ENCODE assay signal across 8 mouse cellular contexts in the genomic region with DNA sequence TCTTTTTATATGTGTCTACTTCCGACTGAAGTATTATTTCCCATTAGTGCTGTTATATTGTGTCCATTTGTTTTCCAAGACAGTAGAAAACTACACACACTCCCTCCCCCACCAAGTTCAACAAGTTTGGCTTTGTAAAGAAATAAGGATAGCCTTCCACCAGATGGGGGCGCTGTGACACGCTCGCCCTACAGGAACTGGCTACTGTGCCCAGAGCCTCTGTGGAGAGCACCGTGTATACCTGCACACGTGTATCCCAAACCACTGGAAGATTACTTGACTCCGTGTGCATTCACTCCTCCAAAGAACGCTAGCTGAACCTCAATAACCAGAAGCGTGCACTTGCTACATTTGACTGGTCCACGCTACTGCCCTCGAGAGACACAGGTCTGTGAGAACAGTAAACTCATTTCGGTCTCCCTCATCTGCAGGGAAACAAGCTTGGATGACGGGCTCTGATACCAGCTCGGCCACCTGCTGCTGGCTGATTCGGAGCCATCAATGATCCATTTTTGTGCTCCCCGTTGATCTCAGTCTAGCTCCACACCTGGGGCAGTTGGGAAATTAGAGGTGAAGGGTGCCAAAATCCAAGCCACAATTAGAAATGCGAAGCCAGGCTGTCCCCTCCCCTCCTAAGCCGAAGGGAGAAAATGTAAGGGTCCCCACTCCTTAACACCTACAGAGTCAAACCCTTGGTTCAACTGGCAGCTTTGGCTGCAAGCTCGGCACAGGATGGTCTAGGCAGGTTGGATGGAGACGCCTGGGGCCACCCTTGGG. TPM values are rescaled to one million over a fixed set of nuclear protein-coding genes. Genes with fewer than 3 reads are reported as not detected.
A peak's percentile ranks its signal among the peaks of the same experiment; 100 is the strongest.
DNase-seq lines count a peak whose midpoint lies in the region; ATAC-seq and TF ChIP-seq lines count a peak whose summit lies in the region.

A gene (plus strand): TSS at position 224 of the 777 bp plus-strand sequence.

- no peaks in the 10 kb centered on the region for H3K36me3 ChIP-seq in forebrain, postnatal 0 days (ENCODE audit: insufficient read depth)
- no peaks in the 10 kb centered on the region for H3K36me3 ChIP-seq in hindbrain, embryonic 12.5 days
- no peaks in the 10 kb centered on the region for H3K36me3 ChIP-seq in limb, embryonic 13.5 days
- H3K36me3 ChIP-seq in midbrain, embryonic 14.5 days (ENCODE audit: control insufficient read depth, insufficient read depth, low read length): no peaks in the 10 kb centered on the region
- H3K36me3 ChIP-seq in stomach, embryonic 14.5 days (ENCODE audit: control insufficient read depth, insufficient read depth, low read length): no peaks in the 10 kb centered on the region

- 3% methylated on average over 20 of the region's 20 CpGs for WGBS in forebrain, postnatal 0 days
- 2% methylated on average over 20 of the region's 20 CpGs for WGBS in hindbrain, embryonic 12.5 days
- under 1% methylated on average over 20 of the region's 20 CpGs for WGBS in limb, embryonic 13.5 days
- WGBS in midbrain, embryonic 14.5 days: 2% methylated on average over 20 of the region's 20 CpGs
- WGBS in stomach, embryonic 14.5 days: 2% methylated on average over 20 of the region's 20 CpGs

- no peaks in the 10 kb centered on the region for H3K4me1 ChIP-seq in forebrain, postnatal 0 days (ENCODE audit: insufficient read depth)
- H3K4me1 ChIP-seq in hindbrain, embryonic 12.5 days: peaks cover 10% of the 10 kb centered on the region
- peaks cover 18% of the 10 kb centered on the region; the same call in 1 of the 2 replicates for H3K4me1 ChIP-seq in limb, embryonic 13.5 days
- no peaks in the 10 kb centered on the region; the same call in none of the 2 replicates for H3K4me1 ChIP-seq in midbrain, embryonic 14.5 days (ENCODE audit: control insufficient read depth, insufficient read depth, low read length)
- 0 out of 2 replicates have a peak, but pooled peaks cover 4% of the 10 kb centered on the region for H3K4me1 ChIP-seq in stomach, embryonic 14.5 days (ENCODE audit: control insufficient read depth, insufficient read depth, low read length)

- peak within 1 kb of the TSS; percentile 41 for H3K4me2 ChIP-seq in forebrain, postnatal 0 days (ENCODE audit: low read depth)
- peak within 1 kb of the TSS; percentile 54 for H3K4me2 ChIP-seq in hindbrain, embryonic 12.5 days (replicated peaks)
- peak within 1 kb of the TSS; percentile 71 for H3K4me2 ChIP-seq in limb, embryonic 13.5 days (replicated peaks)
- H3K4me2 ChIP-seq in midbrain, embryonic 14.5 days (ENCODE audit: low read length): peak within 1 kb of the TSS; percentile 41
- peak within 1 kb of the TSS; percentile 57 for H3K4me2 ChIP-seq in stomach, embryonic 14.5 days (replicated peaks; ENCODE audit: low read depth, low read length)

- peak; percentile 29; the same call in 1 of the 2 replicates for ATAC-seq in forebrain, postnatal 0 days
- no peak for ATAC-seq in hindbrain, embryonic 12.5 days (ENCODE audit: low FRiP score)
- ATAC-seq in limb, embryonic 13.5 days (ENCODE audit: low FRiP score, low read depth): no peak
- ATAC-seq in midbrain, embryonic 14.5 days (ENCODE audit: low FRiP score, low TSS enrichment): no peak
- ATAC-seq in stomach, embryonic 14.5 days (ENCODE audit: insufficient number of reproducible peaks, insufficient read depth, low FRiP score, low read depth): 0 out of 2 replicates have a peak, but pooled peaks have one; percentile 54

- H3K4me3 ChIP-seq in forebrain, postnatal 0 days (ENCODE audit: low read depth, low read length): peak within 1 kb of the TSS; percentile 24
- H3K4me3 ChIP-seq in hindbrain, embryonic 12.5 days: peak within 1 kb of the TSS; percentile 33
- peak within 1 kb of the TSS; percentile 50 for H3K4me3 ChIP-seq in limb, embryonic 13.5 days
- peak within 1 kb of the TSS; percentile 20 for H3K4me3 ChIP-seq in midbrain, embryonic 14.5 days (replicated peaks; ENCODE audit: low read depth, low read length)
- peak within 1 kb of the TSS; percentile 35 for H3K4me3 ChIP-seq in stomach, embryonic 14.5 days (ENCODE audit: low read depth, low read length)

- peak within 1 kb of the TSS; percentile 28; the same call in 1 of the 2 replicates for H3K9ac ChIP-seq in forebrain, postnatal 0 days
- peak within 1 kb of the TSS; percentile 41 for H3K9ac ChIP-seq in hindbrain, embryonic 12.5 days
- peak within 1 kb of the TSS; percentile 66 for H3K9ac ChIP-seq in limb, embryonic 13.5 days
- no peak within 1 kb of the TSS for H3K9ac ChIP-seq in midbrain, embryonic 14.5 days (replicated peaks; ENCODE audit: low read length)
- peak within 1 kb of the TSS; percentile 30; the same call in 1 of the 2 replicates for H3K9ac ChIP-seq in stomach, embryonic 14.5 days (replicated peaks; ENCODE audit: low read depth, low read length)

- no peak within 1 kb of the TSS for H3K27ac ChIP-seq in forebrain, postnatal 0 days (ENCODE audit: low read depth, low read length)
- H3K27ac ChIP-seq in hindbrain, embryonic 12.5 days: no peak within 1 kb of the TSS
- H3K27ac ChIP-seq in limb, embryonic 13.5 days: peak within 1 kb of the TSS; percentile 44; the same call in 1 of the 2 replicates
- no peak within 1 kb of the TSS for H3K27ac ChIP-seq in midbrain, embryonic 14.5 days (replicated peaks; ENCODE audit: low read depth, low read length)
- H3K27ac ChIP-seq in stomach, embryonic 14.5 days (ENCODE audit: low read length): peak within 1 kb of the TSS; percentile 39

- H3K9me3 ChIP-seq in forebrain, postnatal 0 days (ENCODE audit: low read length): no peaks in the 10 kb centered on the region
- no peaks in the 10 kb centered on the region for H3K9me3 ChIP-seq in hindbrain, embryonic 12.5 days (replicated peaks)
- no peaks in the 10 kb centered on the region for H3K9me3 ChIP-seq in limb, embryonic 13.5 days
- H3K9me3 ChIP-seq in midbrain, embryonic 14.5 days (ENCODE audit: control insufficient read depth, low read length): no peaks in the 10 kb centered on the region
- no peaks in the 10 kb centered on the region for H3K9me3 ChIP-seq in stomach, embryonic 14.5 days (ENCODE audit: control insufficient read depth, low read depth, low read length)

- peak; percentile 70 for TF ChIP-seq CTCF in forebrain, postnatal 0 days (IDR thresholded peaks at IDR 0.05; ENCODE audit: low read depth)

- peak; percentile 77 for DNase-seq in layer of hippocampus, postnatal 10 days (ENCODE audit: low spot score in 2 of 2)
- DNase-seq in layer of hippocampus, adult 9-10 months (ENCODE audit: low spot score): no peak
- DNase-seq in cerebellum, adult 8-10 months: peak; percentile 49
- peak; percentile 71 for DNase-seq in forebrain, postnatal 0 days
- peak; percentile 70 for DNase-seq in midbrain, embryonic 14.5 days

- no peaks in the 10 kb centered on the region for H3K27me3 ChIP-seq in forebrain, postnatal 0 days (ENCODE audit: insufficient read depth, low read length)
- H3K27me3 ChIP-seq in hindbrain, embryonic 12.5 days: peaks cover 20% of the 10 kb centered on the region; the same call in 1 of the 2 replicates
- H3K27me3 ChIP-seq in limb, embryonic 13.5 days: peaks cover 41% of the 10 kb centered on the region
- H3K27me3 ChIP-seq in midbrain, embryonic 14.5 days (ENCODE audit: control insufficient read depth, insufficient read depth, low read length): no peaks in the 10 kb centered on the region
- H3K27me3 ChIP-seq in stomach, embryonic 14.5 days (ENCODE audit: control insufficient read depth, insufficient read depth, low read length): 0 out of 2 replicates have a peak, but pooled peaks cover 7% of the 10 kb centered on the region

RNA-seq across cellular contexts. Expression of the gene that starts here (rescaled TPM):
- total RNA-seq in layer of hippocampus, postnatal 10 days (2021): 1 to 10 TPM; 6.9 to 7.0 TPM
- 4.0 and 5.3 TPM in 2 replicates for total RNA-seq in forebrain, postnatal 0 days (2014; rRNA removed)
- 3.1 and 3.6 TPM in 2 replicates for polyA plus RNA-seq in forebrain, postnatal 0 days (2015; fragmentation: Nextera tagmentation; extraction: Ambion mirVana)
- 8.4 and 8.6 TPM in 2 replicates for polyA plus RNA-seq in hindbrain, embryonic 12.5 days (2016; fragmentation: Nextera tagmentation; extraction: Ambion mirVana)
- 13.5 and 14.1 TPM in 2 replicates for polyA plus RNA-seq in limb, embryonic 13.5 days (2015; fragmentation: Nextera tagmentation; extraction: Ambion mirVana)
- 0.92 and 5.0 TPM in 2 replicates for polyA plus RNA-seq in midbrain, embryonic 14.5 days (2014; fragmentation: Nextera tagmentation; extraction: Ambion mirVana)
- polyA plus RNA-seq in stomach, embryonic 14.5 days (2014; fragmentation: Nextera tagmentation; extraction: Ambion mirVana): 17.4 and 18.4 TPM in 2 replicates

Comparison
In these comparisons a context has a peak if more than half of its experiments do, and no peak if none do; other contexts are left out.
1. ATAC-seq: peak in forebrain, postnatal 0 days (single experiment) and stomach, embryonic 14.5 days (single experiment); none in hindbrain, embryonic 12.5 days (single experiment), limb, embryonic 13.5 days (single experiment) and midbrain, embryonic 14.5 days (single experiment).
2. H3K27ac ChIP-seq: peak in limb, embryonic 13.5 days (single experiment) and stomach, embryonic 14.5 days (single experiment); none in forebrain, postnatal 0 days (single experiment), hindbrain, embryonic 12.5 days (single experiment) and midbrain, embryonic 14.5 days (single experiment).
3. Peak in every context shown above with its lines, with median percentiles within 50 percentile points of each other: H3K4me2 ChIP-seq and H3K4me3 ChIP-seq.